Mouse (Mus musculus) lung, postnatal 0 days (tissue): ENCODE results near the gene Slc17a4. TPM values are rescaled to one million over a fixed set of nuclear protein-coding genes. Genes with fewer than 3 reads are reported as not detected.
A peak's percentile ranks its signal among the peaks of the same experiment; 100 is the strongest.

ENCODE experiments used
- ATAC-seq: fragments of 200-750 bp; cut with Nextera tagmentation; 2 replicates; pipeline ENCODE4 v1.8.0; 2017; ENCODE audit warnings: moderate library complexity
- DNase-seq: peaks from one replicate; pipeline ENCODE4 v3.0.0-alpha.2; 2016; ENCODE audit warnings: low spot score
- H3K27ac ChIP-seq: fragments of 300-500 bp; sonication (generic); 2 replicates; pipeline ENCODE4 v1.5.1; 2014; ENCODE audit warnings: antibody characterized with exemption, mild to moderate bottlenecking, low read length, mixed read lengths
- H3K27me3 ChIP-seq: fragments of 300-500 bp; sonication (generic); replicated peaks from 2 replicates; pipeline ENCODE4 v1.6.1; 2014; ENCODE audit warnings: low read length, mixed read lengths; ENCODE audit not compliant: insufficient read depth
- H3K36me3 ChIP-seq: fragments of 300-500 bp; sonication (generic); 2 replicates; pipeline ENCODE4 v1.6.1; 2014; ENCODE audit warnings: low read length, mixed read lengths; ENCODE audit not compliant: insufficient read depth
- H3K4me1 ChIP-seq: fragments of 300-500 bp; sonication (generic); 2 replicates; pipeline ENCODE4 v1.6.1; 2014; ENCODE audit warnings: antibody characterized with exemption, low read depth, low read length, mixed read lengths; ENCODE audit not compliant: insufficient read depth
- H3K4me2 ChIP-seq: fragments of 300-500 bp; sonication (generic); replicated peaks from 2 replicates; pipeline ENCODE4 v1.6.1; 2014; ENCODE audit warnings: low read depth, mild to moderate bottlenecking, low read length, moderate library complexity, mixed read lengths
- H3K4me3 ChIP-seq: fragments of 300-500 bp; sonication (generic); 2 replicates; pipeline ENCODE4 v1.5.1; 2014; ENCODE audit warnings: low read depth, low read length
- H3K9ac ChIP-seq: fragments of 300-500 bp; sonication (generic); replicated peaks from 2 replicates; pipeline ENCODE4 v1.6.1; 2014; ENCODE audit warnings: low read depth, mild to moderate bottlenecking
- H3K9me3 ChIP-seq: fragments of 300-500 bp; sonication (generic); 2 replicates; pipeline ENCODE4 v1.6.1; 2016; ENCODE audit warnings: low read length, mixed read lengths
- CTCF ChIP-seq: IDR thresholded peaks from 2 replicates; pipeline ENCODE4 v1.5.1; 2016; ENCODE audit warnings: antibody characterized with exemption, mild to moderate bottlenecking
- EP300 ChIP-seq: IDR thresholded peaks from 2 replicates; pipeline ENCODE4 v1.6.1; 2016; ENCODE audit warnings: antibody characterized with exemption, mild to moderate bottlenecking, control low read depth
- WGBS: fragments of 180-500 bp; shearing (Covaris S2); extraction: QIAGEN DNeasy Blood & Tissue Kit; methylation state at CpG from one replicate; pipeline ENCODE4 v1.1.7; 2014; 5-methylcytosine and 5-hydroxymethylcytosine counted together
- polyA plus RNA-seq: library from polyadenylated mRNA; unstranded; fragments of >200 nt; fragmentation: Nextera tagmentation; extraction: Ambion mirVana; gene quantifications from 2 replicates; pipeline ENCODE4 v1.2.1, GENCODE M21; 2015

Slc17a4 gene
- polyA plus RNA-seq, 1 experiment from 2014 or later: not detected

GRCm38 (mm10) chr13:23928637-23929036, 13.8 kb upstream of the Slc17a4 start:
- Histone ChIP-seq H3K4me3 (no peak overlapping the region), H3K9ac (no peak overlapping the region), H3K36me3 (no peaks in the 10 kb centered on the region), H3K4me2 (peak overlapping the region; percentile 33), H3K4me1 (no peaks in the 10 kb centered on the region; the same call in 1 of the 2 replicates), H3K27me3 (no peaks in the 10 kb centered on the region), H3K9me3 (no peaks in the 10 kb centered on the region), H3K27ac (peak overlapping the region; percentile 20; the same call in 1 of the 2 replicates)
- WGBS: 23% methylated on average over 3 of the region's 3 CpGs
- ATAC-seq (peak; percentile 95), DNase-seq (peak; percentile 79)
- TF ChIP-seq CTCF: peak; percentile 25
- peak; percentile 72 for TF ChIP-seq EP300

- no peak overlapping the region for H3K9ac ChIP-seq
- no peaks in the 10 kb centered on the region for H3K36me3 ChIP-seq
- H3K27me3 ChIP-seq: no peaks in the 10 kb centered on the region
- H3K4me3 ChIP-seq: no peak overlapping the region
- TF ChIP-seq EP300: no peak
- TF ChIP-seq CTCF: no peak
- H3K27ac ChIP-seq: no peak overlapping the region
- H3K4me1 ChIP-seq: no peaks in the 10 kb centered on the region; the same call in 1 of the 2 replicates
- no peak for DNase-seq
- H3K4me2 ChIP-seq: no peak overlapping the region
- no peaks in the 10 kb centered on the region for H3K9me3 ChIP-seq
- 79% methylated on average over 2 of the region's 2 CpGs for WGBS
- ATAC-seq: no peak
These were observed 11.0 kb upstream of the Slc17a4 start for GRCm38 (mm10) chr13:23925792-23926191.

- H3K4me1 ChIP-seq: no peaks in the 10 kb centered on the region
- no peak overlapping the region for H3K27ac ChIP-seq
- ATAC-seq: no peak
- no peak overlapping the region for H3K4me2 ChIP-seq
- DNase-seq: peak; percentile 4
- no peaks in the 10 kb centered on the region for H3K9me3 ChIP-seq
- TF ChIP-seq EP300 (no peak), CTCF (no peak)
- H3K4me3 ChIP-seq: no peak overlapping the region
- 35% methylated on average over 4 of the region's 4 CpGs for WGBS
- H3K36me3 ChIP-seq: no peaks in the 10 kb centered on the region
- no peaks in the 10 kb centered on the region for H3K27me3 ChIP-seq
- no peak overlapping the region for H3K9ac ChIP-seq
These were observed 2.9 kb upstream of the Slc17a4 start for GRCm38 (mm10) chr13:23917674-23918073.

GRCm38 (mm10) chr13:23916132-23916531, 1.3 kb upstream of the Slc17a4 start:
- no peak overlapping the region for H3K27ac ChIP-seq
- no peak for DNase-seq
- H3K4me3 ChIP-seq: no peak overlapping the region
- no peaks in the 10 kb centered on the region for H3K36me3 ChIP-seq
- H3K27me3 ChIP-seq: no peaks in the 10 kb centered on the region
- WGBS: 93% methylated on average over 1 of the region's 1 CpGs
- no peak overlapping the region for H3K4me2 ChIP-seq
- TF ChIP-seq EP300 (no peak), CTCF (no peak)
- H3K9me3 ChIP-seq: no peaks in the 10 kb centered on the region
- no peak for ATAC-seq
- no peak overlapping the region for H3K9ac ChIP-seq
- H3K4me1 ChIP-seq: no peaks in the 10 kb centered on the region

GRCm38 (mm10) chr13:23913791-23914306, 960 bp downstream of the Slc17a4 start:
- DNase-seq (peak; percentile 62), ATAC-seq (peak; percentile 62)
- no peak overlapping the region for H3K4me2 ChIP-seq
- H3K36me3 ChIP-seq: no peaks in the 10 kb centered on the region
- 41% methylated on average over 6 of the region's 6 CpGs for WGBS
- H3K9me3 ChIP-seq: no peaks in the 10 kb centered on the region
- H3K27ac ChIP-seq: no peak overlapping the region
- H3K4me3 ChIP-seq: no peak overlapping the region
- no peaks in the 10 kb centered on the region for H3K4me1 ChIP-seq
- H3K27me3 ChIP-seq: no peaks in the 10 kb centered on the region
- TF ChIP-seq EP300 (no peak), CTCF (no peak)
- no peak overlapping the region for H3K9ac ChIP-seq

- Histone ChIP-seq H3K36me3 (no peaks in the 10 kb centered on the region), H3K4me3 (no peak overlapping the region), H3K27me3 (no peaks in the 10 kb centered on the region), H3K27ac (no peak overlapping the region), H3K9ac (no peak overlapping the region), H3K4me1 (no peaks in the 10 kb centered on the region), H3K4me2 (no peak overlapping the region), H3K9me3 (no peaks in the 10 kb centered on the region)
- ATAC-seq: no peak
- no peak for DNase-seq
- 73% methylated on average over 5 of the region's 5 CpGs for WGBS
- no peak for TF ChIP-seq CTCF
- TF ChIP-seq EP300: no peak
These were observed 3.5 kb downstream of the Slc17a4 start for GRCm38 (mm10) chr13:23911335-23911734.

GRCm38 (mm10) chr13:23910121-23910520, 4.7 kb downstream of the Slc17a4 start:
- Histone ChIP-seq H3K27ac (no peak overlapping the region), H3K9ac (no peak overlapping the region), H3K4me3 (no peak overlapping the region), H3K4me1 (no peaks in the 10 kb centered on the region), H3K4me2 (no peak overlapping the region), H3K9me3 (no peaks in the 10 kb centered on the region), H3K27me3 (no peaks in the 10 kb centered on the region), H3K36me3 (no peaks in the 10 kb centered on the region)
- no peak for TF ChIP-seq CTCF
- no peak for TF ChIP-seq EP300
- ATAC-seq (no peak), DNase-seq (no peak)
- 64% methylated on average over 5 of the region's 5 CpGs for WGBS
